Mouse (Mus musculus) megakaryocyte, embryonic 14.5 days (primary cell): ENCODE data around the gene Ank3.

Experiments used
- FLI1 ChIP-seq: IDR thresholded peaks from 2 replicates; pipeline ENCODE4 v1.6.1; 2012; ENCODE audit warnings: low read length, inconsistent platforms, mixed read lengths
- GATA1 ChIP-seq: IDR thresholded peaks from 3 replicates; pipeline ENCODE4 v1.6.1; 2012; ENCODE audit warnings: mixed read lengths, low read length, inconsistent platforms, borderline replicate concordance

- TF ChIP-seq FLI1: no peak
- no peak for TF ChIP-seq GATA1
Observed at GRCm38 (mm10) chr10:69607611-69608119, 209.1 kb downstream of the Ank3 start.
